Mouse (Mus musculus) skeletal muscle tissue, postnatal 0 days (tissue): ENCODE data around the gene Gcnt2. TPM values are rescaled to one million over a fixed set of nuclear protein-coding genes. Genes with fewer than 3 reads are reported as not detected.

Experiments used
- microRNA-seq, 2 experiments: library from miRNA; unstranded; fragments of <30 nt; microRNA quantifications; one replicate each; pipeline ENCODE4; 2016
- polyA plus RNA-seq: library from polyadenylated mRNA; unstranded; fragments of >200 nt; fragmentation: Nextera tagmentation; extraction: Ambion mirVana; gene quantifications from 2 replicates; pipeline ENCODE4 v1.2.1, GENCODE M21; 2015

Gene Gcnt2
- 1.2 and 1.9 TPM in 2 replicates for polyA plus RNA-seq

GRCm38 (mm10) chr13:40859652-40860399 lies at the start of gene Gcnt2:
Gcnt2 (plus strand) TSS chr13:40859754.

GRCm38 (mm10) chr13:41000926-41001639 lies 141.5 kb downstream of the Gcnt2 start, which contains the start of gene Pak1ip1:
Pak1ip1 (plus strand) TSS chr13:41001023.

Small RNA genes within 50 kb of the gene (microRNA-seq; reads per million reads assigned to microRNA genes)
- 0 reads per million in 2 experiments for gene Mir5124a

Other genes starting within 250 kb of the Gcnt2 start
- 0.18 and 0.60 TPM in 2 replicates for gene Tfap2a, start 121.4 kb upstream of the Gcnt2 start, polyA plus RNA-seq
- 47.1 and 50.7 TPM in 2 replicates for gene Pak1ip1, start 141.3 kb downstream of the Gcnt2 start, polyA plus RNA-seq
- 151 and 159 TPM in 2 replicates for gene Tmem14c, start 156.5 kb downstream of the Gcnt2 start, polyA plus RNA-seq
- not detected in 2 replicates for gene Mak, start 220.0 kb downstream of the Gcnt2 start, polyA plus RNA-seq